Mouse (Mus musculus) midbrain, embryonic 15.5 days (tissue): Measurements from ENCODE around the gene Grwd1. TPM values are rescaled to one million over a fixed set of nuclear protein-coding genes. Genes with fewer than 3 reads are reported as not detected.

Source experiments
- ATAC-seq: fragments of 200-750 bp; cut with Nextera tagmentation; replicated peaks from 2 replicates; pipeline ENCODE4 v1.8.0; 2017; ENCODE audit warnings: moderate TSS enrichment
- H3K27ac ChIP-seq: fragments of 300-500 bp; sonication (generic); 2 replicates; pipeline ENCODE4 v1.5.1; 2015; ENCODE audit warnings: mild to moderate bottlenecking, inconsistent platforms
- H3K27me3 ChIP-seq: fragments of 300-500 bp; sonication (generic); replicated peaks from 2 replicates; pipeline ENCODE4 v1.6.1; 2015; ENCODE audit warnings: inconsistent platforms
- H3K36me3 ChIP-seq: fragments of 300-500 bp; sonication (generic); replicated peaks from 2 replicates; pipeline ENCODE4 v1.6.1; 2015; ENCODE audit warnings: inconsistent platforms
- H3K4me1 ChIP-seq: fragments of 300-500 bp; sonication (generic); 2 replicates; pipeline ENCODE4 v1.6.1; 2015; ENCODE audit warnings: inconsistent platforms
- H3K4me2 ChIP-seq: fragments of 300-500 bp; sonication (generic); 2 replicates; pipeline ENCODE4 v1.6.1; 2015; ENCODE audit warnings: inconsistent platforms, mild to moderate bottlenecking, moderate library complexity
- H3K4me3 ChIP-seq: fragments of 300-500 bp; sonication (generic); 2 replicates; pipeline ENCODE4 v1.5.1; 2015; ENCODE audit warnings: mild to moderate bottlenecking, inconsistent platforms
- H3K9ac ChIP-seq: fragments of 300-500 bp; sonication (generic); 2 replicates; pipeline ENCODE4 v1.6.1; 2015; ENCODE audit warnings: mild to moderate bottlenecking, inconsistent platforms
- H3K9me3 ChIP-seq: fragments of 300-500 bp; sonication (generic); 2 replicates; pipeline ENCODE4 v1.6.1; 2016; ENCODE audit warnings: inconsistent platforms
- WGBS: fragments of 180-500 bp; shearing (Covaris S2); methylation state at CpG from one replicate; pipeline ENCODE4 v1.1.7; 2015; ENCODE audit warnings: mixed read lengths; 5-methylcytosine and 5-hydroxymethylcytosine counted together
- polyA plus RNA-seq: library from polyadenylated mRNA; unstranded; fragments of >200 nt; fragmentation: Nextera tagmentation; extraction: Ambion mirVana; gene quantifications from 2 replicates; pipeline ENCODE4 v1.2.1, GENCODE M21; 2015

The Grwd1 gene
- polyA plus RNA-seq, 1 experiment from 2014 or later: 44.2 TPM

DNA sequence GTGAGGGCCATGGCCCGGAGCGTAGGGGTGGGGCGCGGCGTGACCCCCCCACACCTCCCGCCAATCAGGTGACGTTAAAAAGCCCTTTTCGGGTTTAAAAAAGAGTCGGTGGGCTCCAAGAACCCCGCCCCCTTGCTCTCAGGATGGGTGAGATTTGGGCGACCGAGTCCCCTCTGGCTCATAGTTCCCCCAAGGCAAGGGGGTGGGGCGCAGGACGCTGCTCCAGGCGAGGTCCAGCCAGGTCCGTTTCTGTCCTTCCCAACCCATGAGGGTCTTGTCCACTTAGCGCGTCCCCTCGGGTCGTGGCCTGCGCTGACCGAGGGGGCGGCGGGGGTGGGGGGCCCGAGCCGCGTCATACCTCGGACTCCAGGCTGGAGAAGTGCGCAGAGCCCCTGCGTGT is 1.7 kb upstream of the Grwd1 start:
- Histone ChIP-seq H3K27ac (no peak overlapping the region), H3K36me3 (peaks cover 7% of the 10 kb centered on the region; the same call in 1 of the 2 replicates), H3K4me1 (peaks cover 28% of the 10 kb centered on the region), H3K9ac (no peak overlapping the region), H3K9me3 (no peaks in the 10 kb centered on the region), H3K4me2 (peak overlapping the region; percentile 42), H3K27me3 (peaks cover 44% of the 10 kb centered on the region), H3K4me3 (peak overlapping the region; percentile 31)
- no peak for ATAC-seq
- 12% methylated on average over 30 of the region's 30 CpGs for WGBS

DNA sequence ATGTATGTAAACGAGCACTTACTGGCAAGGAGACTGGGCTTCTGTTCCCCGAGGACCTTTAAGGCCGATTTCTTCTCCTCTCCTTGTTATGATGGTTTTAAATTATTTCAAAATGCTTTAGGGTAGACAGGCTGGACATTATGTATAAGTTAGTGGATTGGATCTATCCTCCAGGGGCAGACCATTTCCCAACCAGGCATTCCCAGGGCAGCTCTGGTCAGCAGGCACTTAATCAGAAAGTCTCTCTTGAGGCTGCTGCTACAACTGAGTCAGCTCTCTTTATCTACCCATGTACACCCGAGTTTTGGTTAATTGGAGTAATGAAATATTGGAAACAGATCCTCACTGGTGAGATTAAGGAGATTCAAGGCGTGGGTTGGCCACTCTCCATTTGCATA is 383 bp upstream of the Grwd1 start:
- H3K4me2 ChIP-seq: peak overlapping the region; percentile 77
- WGBS: 12% methylated on average over 5 of the region's 5 CpGs
- H3K36me3 ChIP-seq: peaks cover 17% of the 10 kb centered on the region
- peaks cover 44% of the 10 kb centered on the region for H3K27me3 ChIP-seq
- peak overlapping the region; percentile 52 for H3K9ac ChIP-seq
- no peaks in the 10 kb centered on the region for H3K9me3 ChIP-seq
- peak; percentile 48 for ATAC-seq
- H3K4me3 ChIP-seq: peak overlapping the region; percentile 77
- H3K27ac ChIP-seq: peak overlapping the region; percentile 90
- H3K4me1 ChIP-seq: peaks cover 28% of the 10 kb centered on the region

DNA sequence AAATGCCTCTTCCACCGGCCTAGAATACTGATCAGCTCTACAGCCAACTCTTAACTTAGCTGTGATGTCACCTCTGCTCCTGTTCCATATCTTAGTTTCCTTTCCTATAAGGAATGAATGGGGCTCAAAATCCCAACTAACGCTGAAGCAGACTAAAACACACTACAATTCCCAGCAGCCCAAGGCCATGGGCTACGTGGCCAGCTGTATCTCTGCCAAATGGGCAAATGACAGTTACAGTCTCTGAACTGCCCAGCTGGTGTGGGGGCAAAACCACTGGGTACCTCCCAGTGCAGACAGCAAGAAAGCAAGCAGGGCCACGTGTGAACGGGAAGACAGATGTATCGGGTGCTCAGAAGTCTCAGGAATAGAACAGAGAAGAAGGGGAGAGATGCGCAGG is 4.1 kb downstream of the Grwd1 start:
- H3K27ac ChIP-seq: no peak overlapping the region
- H3K27me3 ChIP-seq: peaks cover under 1% of the 10 kb centered on the region
- no peak for ATAC-seq
- H3K4me1 ChIP-seq: peaks cover 17% of the 10 kb centered on the region
- 88% methylated on average over 7 of the region's 7 CpGs for WGBS
- no peak overlapping the region for H3K9ac ChIP-seq
- no peak overlapping the region for H3K4me2 ChIP-seq
- H3K9me3 ChIP-seq: no peaks in the 10 kb centered on the region
- no peak overlapping the region for H3K4me3 ChIP-seq
- H3K36me3 ChIP-seq: peaks cover 32% of the 10 kb centered on the region

DNA sequence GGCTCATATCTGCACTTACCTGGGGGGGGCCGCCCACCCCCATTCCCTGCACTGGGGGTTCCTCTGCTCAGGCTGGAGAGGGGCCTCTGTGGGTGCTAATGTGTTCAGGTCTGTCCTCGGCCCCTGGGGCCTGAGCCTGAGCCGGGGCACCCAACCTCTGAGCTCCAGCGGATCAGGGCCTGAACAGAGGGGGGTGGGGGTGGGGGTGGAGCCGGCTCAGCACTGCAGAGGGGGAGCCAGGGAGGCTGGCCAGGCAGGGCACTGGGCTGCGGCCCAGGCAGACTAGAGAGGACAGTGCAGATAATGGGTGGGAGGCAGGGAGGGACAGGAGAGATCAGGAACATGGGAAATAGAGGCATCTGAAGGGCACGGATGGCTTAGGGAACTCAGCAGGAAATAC is 6.1 kb downstream of the Grwd1 start, which contains the start of gene Kcnj14:
Kcnj14 (minus strand) TSS at position 185 of the 400 bp plus-strand sequence.
- peaks cover 32% of the 10 kb centered on the region for H3K36me3 ChIP-seq
- 69% methylated on average over 7 of the region's 7 CpGs for WGBS
- no peak within 1 kb of the TSS for H3K9ac ChIP-seq
- H3K27ac ChIP-seq: no peak within 1 kb of the TSS
- no peak for ATAC-seq
- peaks cover 2% of the 10 kb centered on the region for H3K4me1 ChIP-seq
- H3K4me3 ChIP-seq: no peak within 1 kb of the TSS
- H3K9me3 ChIP-seq: no peaks in the 10 kb centered on the region
- no peak within 1 kb of the TSS for H3K4me2 ChIP-seq
- no peaks in the 10 kb centered on the region for H3K27me3 ChIP-seq

DNA sequence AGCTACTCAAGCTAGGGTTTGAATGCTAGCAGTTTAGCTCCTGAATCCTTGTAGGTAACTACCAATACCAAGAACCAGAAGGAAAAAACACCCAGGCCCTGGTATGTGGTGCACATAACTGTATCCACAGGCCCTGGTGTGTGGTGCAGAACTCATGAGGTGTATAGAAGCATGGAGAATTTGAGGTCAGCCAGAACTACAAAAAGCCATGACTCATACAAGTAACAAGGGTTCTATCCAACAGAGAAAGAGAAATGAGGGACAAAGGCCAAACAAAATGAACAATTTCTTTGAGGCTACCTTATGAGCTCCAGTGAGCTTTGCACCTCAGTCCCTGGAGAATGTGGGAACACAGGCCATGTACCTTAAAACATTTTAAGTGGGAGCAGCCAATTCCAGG is 9.8 kb downstream of the Grwd1 start:
- Histone ChIP-seq H3K27me3 (no peaks in the 10 kb centered on the region), H3K4me1 (peaks cover 3% of the 10 kb centered on the region; the same call in 1 of the 2 replicates), H3K9me3 (no peaks in the 10 kb centered on the region), H3K4me3 (no peak overlapping the region), H3K27ac (no peak overlapping the region), H3K9ac (no peak overlapping the region), H3K4me2 (no peak overlapping the region), H3K36me3 (peaks cover 12% of the 10 kb centered on the region; the same call in 1 of the 2 replicates)
- ATAC-seq: no peak

DNA sequence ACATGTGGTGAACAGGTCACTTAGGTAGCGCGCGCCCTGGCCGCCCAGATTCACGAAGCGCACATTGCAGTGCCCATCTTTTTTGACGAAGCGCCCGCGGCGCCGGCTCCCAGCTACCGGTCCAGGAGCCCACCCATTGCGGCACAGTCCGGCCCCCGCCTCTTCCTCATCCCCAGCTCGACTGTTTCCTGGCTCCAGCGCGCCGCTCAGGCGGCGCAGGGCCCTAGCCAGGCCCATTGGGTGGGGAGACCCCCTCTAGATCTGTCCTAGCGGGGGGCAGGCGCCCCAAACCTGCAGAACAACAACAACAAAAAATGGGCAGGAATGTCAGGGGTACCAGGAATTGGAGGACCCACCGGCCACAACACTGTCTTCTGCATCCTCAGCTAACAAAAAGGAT is 10.9 kb downstream of the Grwd1 start:
- H3K4me1 ChIP-seq: peaks cover 14% of the 10 kb centered on the region
- H3K27ac ChIP-seq: no peak overlapping the region
- ATAC-seq: no peak
- 0 out of 2 replicates have a peak, but pooled peaks cover 3% of the 10 kb centered on the region for H3K36me3 ChIP-seq
- no peak overlapping the region for H3K4me3 ChIP-seq
- H3K4me2 ChIP-seq: peak overlapping the region; percentile 9
- H3K9me3 ChIP-seq: no peaks in the 10 kb centered on the region
- H3K27me3 ChIP-seq: no peaks in the 10 kb centered on the region
- H3K9ac ChIP-seq: no peak overlapping the region
- WGBS: 12% methylated on average over 25 of the region's 25 CpGs

DNA sequence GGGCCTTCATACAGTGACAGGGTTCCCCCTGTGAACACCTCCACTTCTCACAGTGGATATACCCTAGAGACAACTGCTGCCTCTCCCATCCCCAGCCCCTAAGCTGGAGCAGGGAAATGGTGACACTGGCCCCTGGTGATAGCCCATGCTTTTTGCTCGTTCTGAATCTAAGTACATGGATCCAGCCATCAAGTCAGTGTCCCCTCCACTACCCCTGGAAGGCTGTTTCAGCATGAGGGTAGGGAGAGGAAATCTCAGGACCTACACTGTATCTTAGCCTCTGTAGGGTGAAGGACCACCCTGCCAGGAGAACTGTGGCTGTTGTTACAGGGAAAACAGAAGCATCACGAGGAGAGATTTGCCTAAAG is 14.8 kb downstream of the Grwd1 start:
- Histone ChIP-seq H3K4me3 (no peak overlapping the region), H3K9ac (no peak overlapping the region), H3K9me3 (no peaks in the 10 kb centered on the region)

DNA sequence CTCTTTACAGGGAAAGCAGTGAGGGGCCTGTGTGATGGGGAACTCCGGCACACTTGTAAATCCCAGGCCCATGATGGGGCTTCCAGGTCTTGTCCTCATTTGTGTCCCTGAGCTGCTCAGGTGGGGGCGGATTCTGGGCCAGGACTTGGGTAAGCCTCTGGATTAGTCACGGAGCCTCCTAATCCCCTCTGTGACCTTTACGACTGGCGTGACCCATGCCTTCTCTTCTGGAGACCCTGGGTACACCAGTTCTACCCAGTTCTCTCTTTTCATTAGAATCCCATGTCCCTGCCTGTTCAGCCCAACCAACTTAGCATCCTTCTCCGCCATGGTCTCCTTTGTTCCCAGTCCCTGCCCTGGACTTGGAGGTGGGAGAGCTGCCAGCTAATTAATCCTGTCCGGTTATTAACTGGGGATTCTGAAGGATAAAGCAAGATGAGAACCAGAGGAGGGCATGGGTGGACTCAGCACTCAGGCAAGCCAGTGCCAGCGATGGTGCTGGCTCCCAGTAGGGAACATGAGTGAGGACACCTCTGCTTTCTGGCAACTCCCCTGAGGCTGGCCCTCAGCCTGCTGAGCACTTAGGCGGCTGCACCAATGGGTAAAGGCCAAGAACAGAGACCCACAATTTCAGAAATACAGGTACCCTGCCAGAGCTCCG is 15.3 kb downstream of the Grwd1 start:
- peaks cover 33% of the 10 kb centered on the region for H3K4me1 ChIP-seq
- H3K4me2 ChIP-seq: peak overlapping the region; percentile 54; the same call in 1 of the 2 replicates
- ATAC-seq: no peak
- H3K36me3 ChIP-seq: peaks cover 18% of the 10 kb centered on the region
- peak overlapping the region; percentile 82 for H3K27ac ChIP-seq
- peak overlapping the region; percentile 95; the same call in 1 of the 2 replicates for H3K4me3 ChIP-seq
- H3K9me3 ChIP-seq: no peaks in the 10 kb centered on the region
- 19% methylated on average over 10 of the region's 10 CpGs for WGBS
- no peaks in the 10 kb centered on the region for H3K27me3 ChIP-seq
- H3K9ac ChIP-seq: no peak overlapping the region

More for the DNA sequence above, 14.8 kb downstream of the Grwd1 start:
- H3K4me1 ChIP-seq: peaks cover 33% of the 10 kb centered on the region
- ATAC-seq: no peak
- 34% methylated on average over 2 of the region's 2 CpGs for WGBS
- H3K36me3 ChIP-seq: peaks cover 13% of the 10 kb centered on the region
- peak overlapping the region; percentile 82; the same call in 1 of the 2 replicates for H3K27ac ChIP-seq
- H3K4me2 ChIP-seq: no peak overlapping the region
- no peaks in the 10 kb centered on the region for H3K27me3 ChIP-seq

DNA sequence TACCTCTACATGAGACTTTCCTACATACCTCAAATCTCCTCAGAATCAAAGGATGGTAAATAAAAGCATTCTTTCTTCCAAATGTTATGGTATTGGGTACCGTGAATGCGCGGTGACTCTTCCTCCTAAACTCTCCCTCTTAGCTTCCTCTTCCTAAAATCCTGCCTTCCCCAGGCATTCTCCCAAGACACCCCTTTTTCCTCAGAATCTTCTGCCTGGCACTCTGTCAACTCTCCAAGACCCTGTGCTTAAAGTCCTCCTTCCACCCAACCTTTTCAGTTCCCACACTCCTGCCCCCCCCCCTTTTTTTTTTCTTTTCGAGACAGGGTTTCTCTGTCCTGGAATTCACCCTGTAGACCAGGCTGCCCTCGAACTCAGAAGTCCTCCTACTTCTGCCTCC is 15.9 kb downstream of the Grwd1 start:
- Histone ChIP-seq H3K27ac (peak overlapping the region; percentile 82), H3K4me2 (peak overlapping the region; percentile 54), H3K9ac (no peak overlapping the region), H3K27me3 (no peaks in the 10 kb centered on the region), H3K4me3 (peak overlapping the region; percentile 95), H3K4me1 (peaks cover 33% of the 10 kb centered on the region), H3K9me3 (no peaks in the 10 kb centered on the region), H3K36me3 (peaks cover 24% of the 10 kb centered on the region)
- 2% methylated on average over 5 of the region's 5 CpGs for WGBS
- no peak for ATAC-seq

DNA sequence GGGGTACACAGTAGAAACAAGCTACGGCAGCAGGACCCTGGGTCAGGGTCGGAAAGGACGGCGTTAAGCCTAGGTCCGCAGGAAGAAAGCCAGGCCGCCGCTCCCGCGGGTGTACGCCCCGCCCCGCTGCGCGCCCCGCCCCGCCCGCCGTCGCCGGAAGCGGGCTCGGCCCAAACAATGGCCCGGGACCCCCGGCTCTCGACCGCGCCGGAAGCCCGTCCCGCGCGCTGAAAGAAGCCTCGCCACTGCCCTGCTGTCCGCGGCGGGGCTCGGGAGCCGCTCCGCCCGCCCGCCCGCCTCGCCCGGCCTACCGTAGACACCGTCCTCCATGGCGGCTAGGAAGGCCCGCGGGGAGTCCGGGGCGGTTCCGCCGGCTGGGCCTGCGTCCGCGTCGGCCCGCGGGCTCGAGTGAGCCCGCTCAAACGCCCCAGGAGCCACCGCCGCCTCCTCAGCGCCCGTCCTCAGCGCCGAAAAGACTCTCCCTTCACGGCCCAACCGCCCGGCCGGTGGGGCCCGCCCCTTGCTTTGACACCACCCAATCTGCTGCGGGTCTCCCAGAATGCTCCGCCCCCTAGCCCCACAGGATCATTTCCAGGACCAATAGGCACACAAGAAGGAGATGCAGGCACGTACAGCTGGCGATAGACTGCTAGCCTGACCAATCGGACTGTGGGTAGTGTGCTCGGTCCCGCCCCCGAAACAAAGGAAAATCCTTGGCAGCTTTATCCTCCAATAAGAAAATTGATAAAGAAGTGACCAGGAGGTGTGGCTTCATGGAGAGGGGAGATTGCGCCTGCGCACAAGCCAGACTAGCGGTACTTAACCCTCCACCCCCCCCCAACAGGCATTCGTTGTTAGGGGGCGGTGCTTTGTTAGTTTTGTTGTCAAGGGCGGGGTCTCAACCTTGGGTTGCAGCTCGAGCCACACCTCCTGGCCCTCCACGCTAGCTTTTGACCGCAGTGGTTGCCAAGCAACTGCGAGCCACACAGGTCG is 16.7 kb downstream of the Grwd1 start, which contains the start of gene Cyth2:
Cyth2 (minus strand) TSS at position 795 of the 993 bp plus-strand sequence.
- H3K4me2 ChIP-seq: peak within 1 kb of the TSS; percentile 74
- H3K27ac ChIP-seq: peak within 1 kb of the TSS; percentile 100
- H3K4me1 ChIP-seq: peaks cover 33% of the 10 kb centered on the region
- no peaks in the 10 kb centered on the region for H3K27me3 ChIP-seq
- peak within 1 kb of the TSS; percentile 95 for H3K4me3 ChIP-seq
- WGBS: under 1% methylated on average over 65 of the region's 92 CpGs
- H3K36me3 ChIP-seq: peaks cover 31% of the 10 kb centered on the region
- ATAC-seq: peak; percentile 99
- peak within 1 kb of the TSS; percentile 99 for H3K9ac ChIP-seq
- no peaks in the 10 kb centered on the region for H3K9me3 ChIP-seq

DNA sequence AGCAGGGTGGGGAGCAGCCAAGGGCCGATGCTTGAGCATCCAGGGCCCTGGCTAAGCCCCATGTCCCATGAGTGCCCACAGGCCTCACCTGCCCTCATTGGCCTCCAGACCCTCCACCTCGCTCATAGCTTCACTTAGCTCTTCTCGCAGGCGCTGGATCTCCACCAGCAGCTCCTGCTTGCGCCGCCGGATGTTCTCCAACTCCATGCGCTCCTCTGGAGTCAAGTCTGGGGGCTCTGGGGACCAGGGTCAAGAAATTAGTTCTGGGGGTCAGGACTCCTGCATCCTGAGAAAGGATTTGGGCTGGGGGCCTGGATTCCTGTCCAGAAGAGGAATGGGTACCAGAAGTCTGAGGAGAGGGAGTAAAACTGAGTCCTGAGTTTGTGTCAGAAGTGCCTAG is 17.8 kb downstream of the Grwd1 start:
- Histone ChIP-seq H3K27ac (peak overlapping the region; percentile 100; the same call in 1 of the 2 replicates), H3K9ac (peak overlapping the region; percentile 99), H3K4me1 (peaks cover 33% of the 10 kb centered on the region), H3K36me3 (peaks cover 42% of the 10 kb centered on the region), H3K4me3 (peak overlapping the region; percentile 95), H3K4me2 (peak overlapping the region; percentile 74), H3K9me3 (no peaks in the 10 kb centered on the region), H3K27me3 (no peaks in the 10 kb centered on the region)
- WGBS: 87% methylated on average over 8 of the region's 8 CpGs
- no peak for ATAC-seq
